Mouse (Mus musculus) liver, adult 2 months (tissue): Measurements from ENCODE around the gene Lrrn2. TPM values are rescaled to one million over a fixed set of nuclear protein-coding genes. Genes with fewer than 3 reads are reported as not detected.

Source experiments
- DNase-seq: peaks from one replicate; pipeline ENCODE4 v3.0.0-alpha.2; 2011; ENCODE audit warnings: low read depth, low spot score; ENCODE audit errors: extremely low read depth
- H3K27ac ChIP-seq: fragments of 200-500 bp; replicated peaks from 2 replicates; pipeline ENCODE4 v1.5.1; 2012; ENCODE audit warnings: low read depth, mild to moderate bottlenecking, control low read depth, inconsistent platforms, low read length; ENCODE audit not compliant: insufficient read depth
- H3K27me3 ChIP-seq: fragments of 200-500 bp; 2 replicates; pipeline ENCODE4 v1.6.1; 2012; ENCODE audit warnings: mild to moderate bottlenecking, moderate library complexity, low read length, inconsistent platforms; ENCODE audit not compliant: control insufficient read depth, insufficient read depth
- H3K36me3 ChIP-seq: fragments of 200-500 bp; 2 replicates; pipeline ENCODE4 v1.6.1; 2012; ENCODE audit warnings: low read length, inconsistent platforms; ENCODE audit not compliant: control insufficient read depth, insufficient read depth
- H3K4me1 ChIP-seq: fragments of 200-500 bp; 2 replicates; pipeline ENCODE4 v1.6.1; 2011; ENCODE audit warnings: low read length; ENCODE audit not compliant: control insufficient read depth, insufficient read depth
- H3K4me3 ChIP-seq: fragments of 200-500 bp; 2 replicates; pipeline ENCODE4 v1.5.1; 2011; ENCODE audit warnings: low read depth, mild to moderate bottlenecking, control low read depth, low read length, moderate library complexity; ENCODE audit not compliant: insufficient read depth
- H3K79me2 ChIP-seq: fragments of 200-500 bp; 2 replicates; pipeline ENCODE4 v1.6.1; 2012; ENCODE audit warnings: inconsistent platforms, mild to moderate bottlenecking, low read length, moderate library complexity; ENCODE audit not compliant: control insufficient read depth, insufficient read depth
- H3K9ac ChIP-seq: fragments of 200-500 bp; 2 replicates; pipeline ENCODE4 v1.6.1; 2012; ENCODE audit warnings: low read depth, mild to moderate bottlenecking, control low read depth, inconsistent platforms, low read length
- CTCF ChIP-seq: fragments of 200-500 bp; IDR thresholded peaks from 2 replicates; pipeline ENCODE4 v1.5.1; 2011; ENCODE audit warnings: low read depth, low read length, control low read depth
- POLR2A ChIP-seq: fragments of 200-500 bp; IDR thresholded peaks from 2 replicates; pipeline ENCODE4 v1.6.1; 2011; ENCODE audit warnings: low read length, control low read depth; ENCODE audit not compliant: insufficient read depth; ENCODE audit errors: extremely low read depth
- WGBS: fragments of 180-500 bp; shearing (Covaris S2); methylation state at CpG from one replicate; pipeline ENCODE4 v1.1.7; 2018; 5-methylcytosine and 5-hydroxymethylcytosine counted together
- polyA plus RNA-seq: library from polyadenylated mRNA; depleted of rRNA; stranded (reverse); fragments of >200 nt; gene quantifications from 2 replicates; pipeline ENCODE4 v1.2.3, GENCODE M21; 2012
- total RNA-seq: library from RNA; depleted of rRNA; stranded (reverse); fragments of >200 nt; gene quantifications from 2 replicates; pipeline ENCODE4 v1.2.3, GENCODE M21; 2014

Gene Lrrn2
- total and polyA plus RNA-seq, 2 experiments = not detected

DNA sequence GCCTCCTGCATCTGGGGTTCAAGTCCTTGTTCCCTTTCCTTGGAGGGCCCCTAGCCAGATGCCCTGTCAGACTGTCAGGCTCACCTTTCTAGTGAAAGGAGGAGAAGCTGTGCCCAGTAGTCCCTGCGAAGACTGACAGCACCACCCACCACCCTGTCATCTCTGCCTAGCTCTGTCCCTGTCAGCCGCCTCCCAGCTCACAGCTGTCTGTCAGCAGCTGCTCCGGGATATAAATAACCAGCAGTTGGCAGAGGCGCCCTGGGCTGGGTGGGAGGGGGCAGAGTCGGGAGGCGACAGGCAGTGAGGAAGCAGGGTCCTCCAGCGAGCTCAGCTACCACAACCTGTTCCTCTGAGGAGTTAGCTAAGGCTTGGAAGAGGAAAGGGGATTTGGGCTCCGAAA lies 26.8 kb upstream of the Lrrn2 start:
- DNase-seq = no peak
- 52% methylated on average over 8 of the region's 8 CpGs for WGBS
- no peak overlapping the region for H3K4me3 ChIP-seq
- H3K36me3 ChIP-seq = no peaks in the 10 kb centered on the region
- H3K27me3 ChIP-seq = no peaks in the 10 kb centered on the region; the same call in 1 of the 2 replicates
- H3K79me2 ChIP-seq = no peaks in the 10 kb centered on the region
- no peak overlapping the region for H3K27ac ChIP-seq
- TF ChIP-seq POLR2A (no peak), CTCF (no peak)
- no peak overlapping the region for H3K9ac ChIP-seq
- H3K4me1 ChIP-seq = no peaks in the 10 kb centered on the region

DNA sequence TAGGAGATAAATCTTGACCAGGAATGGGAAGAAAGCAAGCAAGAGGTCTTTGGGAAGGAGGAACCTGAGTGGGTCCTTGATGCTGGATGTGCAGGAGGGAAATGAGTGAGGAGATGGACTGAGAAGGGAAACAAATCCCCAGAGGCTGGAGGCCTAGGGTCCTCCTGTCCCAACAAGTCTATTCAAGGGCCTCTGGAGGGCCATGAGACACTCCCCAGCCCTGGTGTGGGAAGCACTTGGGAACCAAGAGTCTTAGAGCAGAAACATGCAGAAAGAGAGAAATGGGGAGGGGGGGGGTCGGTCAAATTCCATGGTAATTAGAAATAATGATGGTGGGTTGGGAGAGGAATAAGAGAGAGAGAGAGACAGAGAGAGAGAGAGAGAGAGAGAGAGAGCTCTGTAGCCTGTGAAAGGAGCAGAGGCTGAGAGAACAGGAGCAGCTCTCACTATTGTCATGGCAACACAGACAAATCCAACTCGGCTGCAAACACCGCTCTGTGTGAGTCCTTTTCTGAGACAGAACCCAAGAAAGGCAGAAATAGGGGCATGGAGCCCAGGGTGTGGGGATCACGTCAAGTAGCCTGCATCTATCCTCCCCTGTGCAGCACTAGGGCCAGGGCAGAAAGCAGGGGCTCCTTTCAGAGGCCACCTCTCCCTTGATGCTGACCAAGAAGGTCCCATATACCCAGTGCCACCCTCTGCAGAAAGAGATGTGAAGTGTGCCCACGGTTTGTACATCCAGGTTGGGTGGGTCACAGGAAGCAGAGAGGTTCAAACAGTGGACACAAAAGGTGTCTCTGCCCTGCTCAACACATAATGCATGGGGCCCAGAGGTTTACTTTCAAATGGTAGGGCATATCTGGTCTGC lies 21.3 kb upstream of the Lrrn2 start:
- no peak overlapping the region for H3K27ac ChIP-seq
- no peaks in the 10 kb centered on the region for H3K4me1 ChIP-seq
- H3K79me2 ChIP-seq = no peaks in the 10 kb centered on the region
- no peaks in the 10 kb centered on the region for H3K27me3 ChIP-seq
- H3K36me3 ChIP-seq = no peaks in the 10 kb centered on the region
- TF ChIP-seq POLR2A = no peak
- TF ChIP-seq CTCF = no peak
- H3K4me3 ChIP-seq = no peak overlapping the region
- WGBS = 55% methylated on average over 5 of the region's 5 CpGs
- DNase-seq = no peak
- no peak overlapping the region for H3K9ac ChIP-seq

DNA sequence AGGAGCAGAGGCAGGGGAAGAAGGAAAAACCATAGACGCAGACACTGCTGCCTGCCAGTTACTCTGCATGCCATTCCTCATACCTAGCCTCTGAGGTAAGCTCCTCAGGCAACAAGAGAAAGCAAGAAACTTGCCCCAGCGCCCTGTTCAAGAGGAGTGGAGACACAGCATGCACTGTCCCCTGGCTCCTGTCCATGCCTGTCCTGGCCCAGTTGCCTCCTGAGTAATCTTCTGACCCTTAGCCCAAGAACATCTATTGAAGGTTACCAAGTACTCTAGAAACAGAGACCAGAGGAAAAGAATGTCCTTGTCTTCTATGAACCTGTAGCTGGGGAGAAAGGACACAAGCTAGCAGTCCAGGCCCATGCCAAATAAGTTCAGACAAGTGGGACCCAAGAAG lies 15.9 kb upstream of the Lrrn2 start:
- peaks cover 2% of the 10 kb centered on the region; the same call in 1 of the 2 replicates for H3K27me3 ChIP-seq
- H3K4me1 ChIP-seq = no peaks in the 10 kb centered on the region
- H3K4me3 ChIP-seq = no peak overlapping the region
- no peaks in the 10 kb centered on the region for H3K79me2 ChIP-seq
- no peak overlapping the region for H3K27ac ChIP-seq
- no peak overlapping the region for H3K9ac ChIP-seq
- 82% methylated on average over 2 of the region's 2 CpGs for WGBS
- H3K36me3 ChIP-seq = no peaks in the 10 kb centered on the region
- no peak for TF ChIP-seq POLR2A
- no peak for TF ChIP-seq CTCF
- no peak for DNase-seq

DNA sequence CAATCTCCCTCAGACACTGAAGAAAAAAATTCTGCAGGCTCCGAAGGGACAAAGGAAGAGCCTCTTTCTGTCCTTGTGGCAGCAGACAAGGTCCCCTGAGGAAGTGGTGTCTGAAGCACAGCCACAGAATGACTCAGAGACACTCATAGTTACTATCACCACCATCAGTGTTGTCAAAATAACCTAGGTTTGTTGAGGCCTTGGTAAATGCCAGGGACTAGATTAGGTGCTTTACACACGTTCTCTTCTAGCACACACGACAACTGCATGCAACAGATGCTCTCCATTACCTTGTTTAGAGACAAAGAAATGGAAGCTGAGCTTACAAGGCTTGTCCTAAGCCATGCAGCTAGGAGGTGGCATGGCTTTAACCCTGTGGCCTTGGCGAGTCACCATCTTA lies 14.5 kb upstream of the Lrrn2 start:
- no peak for TF ChIP-seq CTCF
- no peak for TF ChIP-seq POLR2A
- Histone ChIP-seq H3K9ac (no peak overlapping the region), H3K4me1 (no peaks in the 10 kb centered on the region), H3K4me3 (no peak overlapping the region), H3K27me3 (peaks cover 2% of the 10 kb centered on the region; the same call in 1 of the 2 replicates), H3K79me2 (no peaks in the 10 kb centered on the region), H3K36me3 (no peaks in the 10 kb centered on the region), H3K27ac (no peak overlapping the region)
- DNase-seq = no peak
- 74% methylated on average over 4 of the region's 4 CpGs for WGBS

DNA sequence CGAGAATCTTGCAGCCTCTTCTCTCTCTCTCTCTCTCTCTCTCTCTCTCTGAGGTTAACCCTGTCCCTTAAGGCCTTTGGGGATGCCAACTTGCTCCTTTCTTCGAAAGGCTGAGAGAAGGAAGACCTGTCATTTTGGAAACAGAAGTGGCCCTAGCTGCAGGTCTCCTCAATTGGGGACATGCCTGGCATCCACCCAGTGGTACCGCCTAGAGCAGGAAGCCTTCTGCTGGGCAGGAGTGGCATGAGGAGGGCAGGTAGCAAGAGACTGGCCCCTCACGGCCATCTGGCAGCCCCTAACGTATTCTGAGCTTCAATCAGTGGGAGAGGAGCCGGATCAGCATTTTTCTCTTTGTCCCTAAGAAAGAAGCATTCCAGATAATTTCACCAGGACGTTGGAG lies 9.7 kb upstream of the Lrrn2 start:
- no peak overlapping the region for H3K4me3 ChIP-seq
- peaks cover 2% of the 10 kb centered on the region; the same call in 1 of the 2 replicates for H3K27me3 ChIP-seq
- no peak overlapping the region for H3K27ac ChIP-seq
- DNase-seq = no peak
- 62% methylated on average over 7 of the region's 7 CpGs for WGBS
- H3K9ac ChIP-seq = no peak overlapping the region
- no peaks in the 10 kb centered on the region for H3K36me3 ChIP-seq
- TF ChIP-seq POLR2A = no peak
- TF ChIP-seq CTCF = no peak
- H3K79me2 ChIP-seq = no peaks in the 10 kb centered on the region
- H3K4me1 ChIP-seq = no peaks in the 10 kb centered on the region
